Mouse (Mus musculus) MEL (cell line): ENCODE data around the gene Gm27027. TPM values are rescaled to one million over a fixed set of nuclear protein-coding genes. Genes with fewer than 3 reads are reported as not detected.

ENCODE experiments used
- DNase-seq: peaks from one replicate; pipeline ENCODE4 v3.0.0; 2011; ENCODE audit warnings: low read depth, low spot score
- H3K27ac ChIP-seq: 2 replicates; pipeline ENCODE4 v1.5.1; 2012; ENCODE audit warnings: low read depth, mild to moderate bottlenecking, control low read depth, low read length, moderate library complexity; ENCODE audit not compliant: control insufficient read depth
- H3K27me3 ChIP-seq, 2 experiments: fragments of 150-350 bp in 1 of 2; sonication (generic) in 1 of 2; 2 replicates each; pipeline ENCODE4 v1.6.1; 2012; ENCODE audit warnings: low read length in 2 of 2, mild to moderate bottlenecking in 2 of 2, improper control_type of control experiment in 1 of 2, moderate library complexity in 1 of 2; ENCODE audit not compliant: insufficient read depth in 2 of 2, control insufficient read depth in 1 of 2
- H3K36me3 ChIP-seq, 2 experiments: 2 replicates each; pipeline ENCODE4 v1.6.1; 2012 to 2014; ENCODE audit warnings: low read length in 2 of 2, improper control_type of control experiment in 1 of 2, inconsistent platforms in 1 of 2, mild to moderate bottlenecking in 1 of 2; ENCODE audit not compliant: insufficient read depth in 2 of 2, control insufficient read depth in 1 of 2
- H3K4me1 ChIP-seq, 2 experiments: fragments of 150-350 bp in 1 of 2; sonication (generic) in 1 of 2; 2 replicates each; pipeline ENCODE4 v1.6.1; 2012; ENCODE audit warnings: low read length in 2 of 2, improper control_type of control experiment in 1 of 2, mild to moderate bottlenecking in 1 of 2; ENCODE audit not compliant: insufficient read depth in 2 of 2, control insufficient read depth in 1 of 2
- H3K4me3 ChIP-seq, 2 experiments: fragments of 150-350 bp in 1 of 2; sonication (generic) in 1 of 2; 2 replicates each; pipeline ENCODE4 v1.5.1; 2012; ENCODE audit warnings: low read depth in 2 of 2, low read length in 2 of 2, mild to moderate bottlenecking in 2 of 2, moderate library complexity in 2 of 2, control low read depth in 1 of 2, improper control_type of control experiment in 1 of 2; ENCODE audit not compliant: control insufficient read depth in 1 of 2, insufficient read depth in 1 of 2
- H3K79me2 ChIP-seq: 2 replicates; pipeline ENCODE4 v1.6.1; 2012; ENCODE audit warnings: mild to moderate bottlenecking, low read length, moderate library complexity; ENCODE audit not compliant: control insufficient read depth, poor library complexity, insufficient read depth
- H3K9ac ChIP-seq: 2 replicates; pipeline ENCODE4 v1.6.1; 2012; ENCODE audit warnings: low read depth, mild to moderate bottlenecking, control low read depth, low read length, moderate library complexity; ENCODE audit not compliant: control insufficient read depth, poor library complexity, severe bottlenecking
- H3K9me3 ChIP-seq: fragments of 150-350 bp; sonication (generic); replicated peaks from 2 replicates; pipeline ENCODE4 v1.6.1; 2012; ENCODE audit warnings: mild to moderate bottlenecking, low read length, improper control_type of control experiment, moderate library complexity; ENCODE audit not compliant: insufficient read depth
- CHD1 ChIP-seq: IDR thresholded peaks from 2 replicates; pipeline ENCODE4 v1.6.1; 2012; ENCODE audit warnings: low read depth, mild to moderate bottlenecking, inconsistent platforms, low read length, improper control_type of control experiment
- CTCF ChIP-seq, 3 experiments: IDR thresholded peaks in 2 of 3; conservative IDR thresholded peaks in 1 of 3; 2 replicates each; pipeline ENCODE4 v1.5.1; 2011 to 2012; ENCODE audit warnings: low read length in 3 of 3, low read depth in 2 of 3, mild to moderate bottlenecking in 2 of 3, improper control_type of control experiment in 1 of 3, inconsistent platforms in 1 of 3, mixed read lengths in 1 of 3, moderate library complexity in 1 of 3; ENCODE audit not compliant: control insufficient read depth in 1 of 3, insufficient read depth in 1 of 3, poor library complexity in 1 of 3, severe bottlenecking in 1 of 3
- E2F4 ChIP-seq: IDR thresholded peaks from 2 replicates; pipeline ENCODE4 v1.6.1; 2011; ENCODE audit warnings: low read depth, low read length, improper control_type of control experiment, borderline replicate concordance
- ELF1 ChIP-seq: IDR thresholded peaks from 2 replicates; pipeline ENCODE4 v1.6.1; 2014; ENCODE audit warnings: low read depth, mild to moderate bottlenecking, inconsistent platforms, low read length, improper control_type of control experiment, moderate library complexity
- GABPA ChIP-seq: IDR thresholded peaks from 2 replicates; pipeline ENCODE4 v1.6.1; 2012; ENCODE audit warnings: low read depth, mild to moderate bottlenecking, inconsistent platforms, low read length, improper control_type of control experiment, moderate library complexity
- HCFC1 ChIP-seq: IDR thresholded peaks from 2 replicates; pipeline ENCODE4 v1.6.1; 2012; ENCODE audit warnings: low read depth, mild to moderate bottlenecking, inconsistent platforms, low read length, improper control_type of control experiment, moderate library complexity
- KAT2A ChIP-seq: conservative IDR thresholded peaks from 2 replicates; pipeline ENCODE4 v1.6.1; 2012; ENCODE audit warnings: low read depth, low read length, improper control_type of control experiment, inconsistent platforms
- MAFK ChIP-seq: IDR thresholded peaks from 2 replicates; pipeline ENCODE4 v1.6.1; 2011; ENCODE audit warnings: low read depth, mild to moderate bottlenecking, low read length, improper control_type of control experiment, borderline replicate concordance
- MXI1 ChIP-seq: IDR thresholded peaks from 2 replicates; pipeline ENCODE4 v1.6.1; 2011; ENCODE audit warnings: mild to moderate bottlenecking, low read depth, low read length, improper control_type of control experiment
- RAD21 ChIP-seq: IDR thresholded peaks from 2 replicates; pipeline ENCODE4 v1.6.1; 2011; ENCODE audit warnings: mild to moderate bottlenecking, low read depth, low read length, improper control_type of control experiment
- SMC3 ChIP-seq: IDR thresholded peaks from 2 replicates; pipeline ENCODE4 v1.6.1; 2011; ENCODE audit warnings: low read depth, low read length, improper control_type of control experiment
- TAL1 ChIP-seq: IDR thresholded peaks from 2 replicates; pipeline ENCODE4 v1.6.1; 2012; ENCODE audit warnings: mild to moderate bottlenecking, inconsistent platforms, low read length, moderate library complexity, mixed read lengths
- ZC3H11A ChIP-seq: IDR thresholded peaks from 2 replicates; pipeline ENCODE4 v1.6.1; 2012; ENCODE audit warnings: low read depth, mild to moderate bottlenecking, inconsistent platforms, low read length, improper control_type of control experiment
- ZKSCAN1 ChIP-seq: IDR thresholded peaks from 2 replicates; pipeline ENCODE4 v1.6.1; 2012; ENCODE audit warnings: low read depth, mild to moderate bottlenecking, inconsistent platforms, low read length, improper control_type of control experiment, moderate library complexity
- ZNF384 ChIP-seq: IDR thresholded peaks from 2 replicates; pipeline ENCODE4 v1.6.1; 2012; ENCODE audit warnings: low read depth, mild to moderate bottlenecking, inconsistent platforms, low read length, improper control_type of control experiment
- polyA plus RNA-seq, 2 experiments: library from polyadenylated mRNA; stranded (reverse) in 1 of 2; unstranded in 1 of 2; fragments of >175 nt in 1 of 2; fragments of >200 nt in 1 of 2; gene quantifications; 2 replicates each; pipeline versions ENCODE4 v1.2.1 to v1.2.4; 2012; ENCODE audit warnings: low replicate concordance in 2 of 2, low read depth in 1 of 2; ENCODE audit not compliant: insufficient read length in 2 of 2, insufficient read depth in 1 of 2, missing spikeins in 1 of 2
- total RNA-seq: library from RNA; depleted of rRNA; stranded (reverse); fragments of 300-350 nt; gene quantifications from 2 replicates; pipeline ENCODE4 v1.2.3, GENCODE M21; 2012

Gene Gm27027
- total and polyA plus RNA-seq, 3 experiments = not detected

DNA sequence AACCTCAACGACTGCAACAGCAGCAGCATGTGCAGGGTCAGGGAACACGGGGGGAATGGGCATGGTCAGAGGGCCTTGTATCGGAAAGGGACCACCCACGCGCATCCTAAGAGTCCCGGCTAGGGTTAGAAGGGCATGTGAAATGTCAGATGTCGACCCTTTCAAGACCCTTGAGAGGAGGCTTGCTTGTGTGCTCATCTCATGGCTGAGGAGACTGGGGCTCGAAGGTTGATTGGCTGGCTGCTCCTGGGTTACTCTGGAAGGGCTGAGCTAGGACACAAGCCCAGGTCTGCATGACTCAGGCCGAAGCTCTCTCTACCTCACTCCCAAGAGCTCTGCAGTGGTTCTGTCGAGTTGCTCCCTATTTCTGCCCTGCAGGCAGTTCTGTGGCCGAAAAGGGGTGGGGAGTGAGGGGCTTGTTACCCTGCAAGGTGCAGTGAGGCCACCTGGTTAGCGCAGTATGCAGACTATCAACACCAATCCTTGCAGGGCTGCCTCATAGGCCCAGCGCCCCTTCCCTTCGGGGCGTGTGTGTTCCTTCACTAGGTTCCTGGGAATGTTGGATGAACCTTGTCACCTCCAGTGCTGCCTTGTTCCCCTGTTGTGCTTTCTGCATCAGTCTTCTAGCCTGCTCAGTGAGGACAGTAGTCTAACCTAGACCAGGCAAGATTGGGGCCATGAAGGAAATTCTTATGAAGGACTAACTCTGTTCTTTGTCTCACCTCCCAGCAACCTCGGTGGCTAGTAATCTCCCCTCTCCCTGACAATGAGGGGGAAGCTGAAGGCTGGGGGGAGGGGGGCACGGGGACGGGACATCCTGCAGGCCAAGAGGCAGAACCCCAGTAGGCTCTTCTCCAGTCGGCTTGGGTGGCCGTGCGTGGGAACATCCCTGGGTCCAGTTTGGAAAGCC is 20.4 kb downstream of the Gm27027 start:
- no peak for DNase-seq
- peaks cover 0 to 11% of the 10 kb centered on the region in 2 experiments; a peak in 2 of 4 replicates for H3K27me3 ChIP-seq
- no peak for TF ChIP-seq ZC3H11A
- TF ChIP-seq CTCF (IDR thresholded peaks at IDR 0.05 in 2 of 3, conservative IDR thresholded peaks at IDR 0.05 in 1 of 3; ENCODE audit: control insufficient read depth in 1 of 3, insufficient read depth in 1 of 3, low read depth in 2 of 3, low read length in 3 of 3, poor library complexity in 1 of 3, severe bottlenecking in 1 of 3) = no peak
- TF ChIP-seq ZNF384 = no peak
- TF ChIP-seq MAFK = no peak
- TF ChIP-seq ZKSCAN1 = no peak
- TF ChIP-seq KAT2A = no peak
- no peak for TF ChIP-seq HCFC1
- TF ChIP-seq MXI1 = no peak
- TF ChIP-seq CHD1 = no peak
- TF ChIP-seq RAD21 = no peak
- TF ChIP-seq ELF1 = no peak
- no peak for TF ChIP-seq TAL1
- TF ChIP-seq SMC3 = no peak
- TF ChIP-seq E2F4 = no peak

GRCm38 (mm10) chr2:93975041-93975440 is 21.1 kb downstream of the Gm27027 start:
- H3K27me3 ChIP-seq = peaks cover 0 to 11% of the 10 kb centered on the region in 2 experiments; a peak in 2 of 4 replicates
- H3K9ac ChIP-seq = no peak overlapping the region
- H3K4me3 ChIP-seq = no peak overlapping the region
- no peak overlapping the region for H3K27ac ChIP-seq
- no peak for DNase-seq
- no peaks in the 10 kb centered on the region for H3K79me2 ChIP-seq
- H3K9me3 ChIP-seq = no peaks in the 10 kb centered on the region
- H3K36me3 ChIP-seq = no peaks in the 10 kb centered on the region
- TF ChIP-seq GABPA = no peak
- TF ChIP-seq, all 39 proteins: peak for 0
- no peaks in the 10 kb centered on the region for H3K4me1 ChIP-seq

More for the DNA sequence above, 20.4 kb downstream of the Gm27027 start:
- no peaks in the 10 kb centered on the region for H3K79me2 ChIP-seq
- no peaks in the 10 kb centered on the region for H3K9me3 ChIP-seq
- no peak overlapping the region for H3K4me3 ChIP-seq
- H3K36me3 ChIP-seq = no peaks in the 10 kb centered on the region
- no peaks in the 10 kb centered on the region for H3K4me1 ChIP-seq
- no peak overlapping the region for H3K27ac ChIP-seq
- no peak overlapping the region for H3K9ac ChIP-seq
